Mouse (Mus musculus) gastrocnemius, adult 2 months (tissue): ENCODE measurements around the gene Npy4r. TPM values are rescaled to one million over a fixed set of nuclear protein-coding genes. Genes with fewer than 3 reads are reported as not detected.
A peak's percentile ranks its signal among the peaks of the same experiment; 100 is the strongest.

Experiments
- DNase-seq: peaks from one replicate; pipeline ENCODE4 v3.0.0; 2022
- H3K27ac ChIP-seq: fragments of 200-600 bp; 2 replicates; pipeline ENCODE4 v1.8.1; 2022; ENCODE audit warnings: mild to moderate bottlenecking
- H3K4me3 ChIP-seq: fragments of 200-600 bp; 2 replicates; pipeline ENCODE4 v1.8.1; 2022; ENCODE audit warnings: mild to moderate bottlenecking, moderate library complexity
- CTCF ChIP-seq: fragments of 200-600 bp; IDR thresholded peaks from 2 replicates; pipeline ENCODE4 v1.8.1; 2022; ENCODE audit warnings: antibody characterized with exemption, mild to moderate bottlenecking, moderate library complexity
- intact Hi-C: fragments of 180-260 bp; cut with DNase I; formaldehyde crosslinking; loops from one replicate; pipeline ENCODE4 v1.15.1; 2025
- long read RNA-seq, 2 experiments: library from polyadenylated mRNA; stranded (forward); transcript quantifications; one replicate each; pipeline ENCODE4 v2.0.0; 2021
- total RNA-seq, 2 experiments: library from RNA; stranded (reverse); gene quantifications; 2 replicates each; pipeline ENCODE4 v1.2.3; 2021

Npy4r gene
- total RNA-seq, result under 1 TPM in 1 of 2 experiments, not detected in 1; 0.06 TPM
- long read RNA-seq, experiment 1, result 0 reads
- long read RNA-seq, experiment 2, result 0 reads

- peak; percentile 73 for DNase-seq
- intact Hi-C loops, result loop anchor here (5.0 kb wide), 1 partner anchor 70 kb away; no protein-coding TSS in a partner anchor
- no peak within 1 kb of the TSS for H3K27ac ChIP-seq
- no peak for TF ChIP-seq CTCF
- H3K4me3 ChIP-seq, result peak within 1 kb of the TSS; percentile 29
These were observed at the start of gene Npy4r for GRCm38 (mm10) chr14:34152342-34152741. Gene Npy4r (minus strand): TSS chr14:34152489.

- intact Hi-C loops, result loop anchor here (10.0 kb wide), 1 partner anchor 117 kb away; the partner anchor contains the start of gene Anxa8
- peak; percentile 40 for DNase-seq
- TF ChIP-seq CTCF, result no peak
- H3K27ac ChIP-seq, result peak within 1 kb of the TSS; percentile 38
- H3K4me3 ChIP-seq, result peak within 1 kb of the TSS; percentile 84
These were observed 49.1 kb upstream of the Npy4r start, which contains the start of gene Gprin2 for GRCm38 (mm10) chr14:34201231-34202035. Gene Gprin2 (minus strand): TSS chr14:34201653.

DNA sequence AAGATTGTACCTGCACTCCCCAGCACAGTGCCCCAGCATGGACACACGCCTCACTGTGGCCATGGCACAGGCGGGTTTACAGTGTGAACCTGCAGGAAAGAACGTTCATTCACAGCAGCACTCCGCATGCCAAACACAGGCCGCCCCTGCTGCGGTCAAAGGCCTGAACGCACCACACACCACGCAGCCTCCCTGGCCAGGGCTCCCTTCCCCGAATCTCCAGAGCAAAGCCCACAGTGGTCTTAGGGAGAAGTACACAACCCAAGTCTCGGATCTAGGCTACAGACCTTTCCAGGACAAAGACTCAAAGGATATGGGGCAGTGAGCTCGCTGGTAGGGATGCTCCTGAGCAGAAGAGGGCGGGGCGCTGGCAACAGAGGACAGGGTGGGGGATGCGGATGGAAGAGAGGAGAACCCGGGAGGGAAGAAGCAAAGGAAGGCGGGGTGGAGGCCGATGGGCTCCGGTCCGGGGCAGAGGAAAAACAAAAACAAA, 48.5 kb upstream of the Npy4r start:
- intact Hi-C loops, result loop anchor here (10.0 kb wide), 1 partner anchor 116 kb away; the partner anchor contains the start of gene Anxa8
- peak; percentile 55 for DNase-seq
- peak overlapping the region; percentile 38; the same call in 1 of the 2 replicates for H3K27ac ChIP-seq
- H3K4me3 ChIP-seq, result peak overlapping the region; percentile 84
- no peak for TF ChIP-seq CTCF

DNA sequence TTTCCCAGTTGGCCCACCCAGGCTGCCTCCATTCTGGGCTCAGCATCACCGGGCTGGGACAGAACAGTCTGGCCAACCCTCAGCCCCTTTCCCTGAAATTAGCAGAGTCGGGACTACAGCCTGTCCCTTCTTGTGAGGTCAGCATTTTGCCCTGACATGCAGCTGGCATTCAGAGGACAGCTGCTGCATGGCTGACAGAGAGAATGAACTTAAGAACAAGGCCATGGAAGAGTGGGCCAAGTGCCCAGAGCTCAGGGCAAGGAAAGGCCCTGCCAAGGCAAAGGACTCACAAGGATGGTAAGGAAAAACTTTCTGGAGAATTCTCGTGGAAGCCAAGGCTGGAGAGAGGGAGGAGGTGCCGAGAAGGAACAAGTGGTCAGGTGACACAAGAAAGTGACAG, 44.4 kb upstream of the Npy4r start:
- no peak overlapping the region for H3K27ac ChIP-seq
- TF ChIP-seq CTCF, result no peak
- DNase-seq, result no peak

GRCm38 (mm10) chr14:34195466-34195865, 43.2 kb upstream of the Npy4r start:
- DNase-seq, result no peak
- intact Hi-C loops, result no loop called here
- Histone ChIP-seq H3K4me3 (no peak overlapping the region), H3K27ac (no peak overlapping the region)
- no peak for TF ChIP-seq CTCF

More for the DNA sequence above, 44.4 kb upstream of the Npy4r start:
- intact Hi-C loops, result no loop called here
- H3K4me3 ChIP-seq, result no peak overlapping the region

GRCm38 (mm10) chr14:34193879-34194278, 41.6 kb upstream of the Npy4r start:
- no peak for DNase-seq
- Histone ChIP-seq H3K27ac (no peak overlapping the region), H3K4me3 (no peak overlapping the region)
- intact Hi-C loops, result no loop called here
- no peak for TF ChIP-seq CTCF

DNA sequence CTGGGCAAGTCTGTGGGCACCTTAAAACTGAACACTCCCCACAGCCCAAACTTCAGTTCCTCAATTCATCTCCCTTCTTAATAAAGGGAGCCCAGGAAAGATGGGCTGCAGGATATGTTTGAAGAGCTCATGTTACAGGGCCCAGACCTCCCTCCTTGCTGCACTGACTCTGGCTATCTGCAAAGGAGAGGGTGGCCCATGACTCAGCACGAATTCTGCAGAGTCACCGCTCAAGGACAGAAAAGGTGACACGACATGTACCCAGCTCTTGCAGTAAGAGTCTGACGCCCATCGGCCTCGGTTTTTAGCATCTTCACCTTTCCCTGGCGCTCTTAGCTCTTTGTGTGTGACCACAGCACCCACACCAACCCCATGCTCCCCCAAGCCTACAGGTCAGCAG, 38.1 kb upstream of the Npy4r start:
- DNase-seq, result no peak
- Histone ChIP-seq H3K4me3 (no peak overlapping the region), H3K27ac (no peak overlapping the region)
- intact Hi-C loops, result no loop called here
- TF ChIP-seq CTCF, result no peak

GRCm38 (mm10) chr14:34188629-34189028, 36.3 kb upstream of the Npy4r start:
- peak; percentile 68 for TF ChIP-seq CTCF
- DNase-seq, result peak; percentile 59
- Histone ChIP-seq H3K4me3 (no peak overlapping the region), H3K27ac (no peak overlapping the region)
- intact Hi-C loops, result no loop called here

DNA sequence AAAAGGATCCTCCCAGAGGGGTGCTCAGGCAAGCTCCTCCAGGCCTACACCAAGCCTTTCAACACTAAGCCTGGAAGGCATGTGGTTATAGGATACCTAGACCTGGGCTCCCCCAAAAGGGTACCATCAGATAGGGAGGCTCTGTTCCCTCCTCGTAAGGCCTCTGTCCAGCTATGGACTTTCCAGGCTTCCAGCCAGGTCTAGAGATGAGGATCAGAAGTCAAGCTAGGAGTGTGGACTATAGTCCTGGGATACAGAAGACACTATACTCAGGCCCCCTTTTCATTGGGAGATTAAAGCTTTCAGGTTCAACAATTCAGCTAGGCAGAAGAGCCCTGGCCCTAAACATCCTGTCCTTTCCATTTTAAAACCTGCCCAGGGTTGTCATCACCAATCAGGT, 30.8 kb upstream of the Npy4r start:
- H3K4me3 ChIP-seq, result no peak overlapping the region
- no peak overlapping the region for H3K27ac ChIP-seq
- no peak for TF ChIP-seq CTCF
- intact Hi-C loops, result no loop called here
- DNase-seq, result no peak

DNA sequence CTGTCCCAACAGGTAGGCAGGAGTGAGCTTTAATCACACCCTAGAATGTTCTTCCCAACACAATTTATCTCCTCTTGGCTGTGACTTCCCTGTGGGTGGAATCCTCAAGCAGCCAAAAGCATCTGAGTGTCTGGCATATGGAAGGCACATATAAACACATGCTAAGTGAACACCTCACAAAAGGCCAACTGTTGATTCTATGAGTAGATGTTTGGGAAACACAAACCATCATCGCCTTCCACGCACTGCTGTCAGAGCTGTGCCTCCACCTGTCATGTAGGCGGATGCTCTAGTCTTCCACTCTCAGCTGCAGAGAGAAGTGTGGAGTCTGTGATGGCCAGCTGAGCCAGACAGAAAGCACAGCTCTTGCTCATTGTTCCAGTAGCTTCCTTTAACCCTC, 27.1 kb upstream of the Npy4r start:
- TF ChIP-seq CTCF, result no peak
- Histone ChIP-seq H3K27ac (no peak overlapping the region), H3K4me3 (no peak overlapping the region)
- DNase-seq, result no peak
- intact Hi-C loops, result no loop called here

- no peak for TF ChIP-seq CTCF
- intact Hi-C loops, result no loop called here
- DNase-seq, result no peak
- Histone ChIP-seq H3K4me3 (no peak overlapping the region), H3K27ac (no peak overlapping the region)
These were observed 18.8 kb upstream of the Npy4r start for GRCm38 (mm10) chr14:34171107-34171506.

- no peak for DNase-seq
- H3K27ac ChIP-seq, result no peak overlapping the region
- TF ChIP-seq CTCF, result no peak
- no peak overlapping the region for H3K4me3 ChIP-seq
- intact Hi-C loops, result no loop called here
These were observed 3.5 kb upstream of the Npy4r start for GRCm38 (mm10) chr14:34155752-34156151.

GRCm38 (mm10) chr14:34154601-34155337, 2.5 kb upstream of the Npy4r start:
- intact Hi-C loops, result loop anchor here (5.0 kb wide), 1 partner anchor 72 kb away; no protein-coding TSS in a partner anchor

More at GRCm38 (mm10) chr14:34154601-34155337, 2.5 kb upstream of the Npy4r start:
- DNase-seq, result peak; percentile 66
- Histone ChIP-seq H3K27ac (no peak overlapping the region), H3K4me3 (no peak overlapping the region)
- peak; percentile 81 for TF ChIP-seq CTCF
